Mouse (Mus musculus): ENCODE measurements around the gene Pdrg1. TPM values are rescaled to one million over a fixed set of nuclear protein-coding genes. Genes with fewer than 3 reads are reported as not detected.

Pdrg1 gene
- polyA plus RNA-seq (2014; fragmentation: Illumina TruSeq; extraction: RNeasy Lipid Tissue Mini Kit (QIAGEN cat#74804); ENCODE audit: low read depth, low replicate concordance) = 26.6 TPM

GRCm38 (mm10) chr2:153014758-153015593 lies at the start of gene Pdrg1:
Gene Pdrg1 (minus strand): TSS chr2:153015427.

GRCm38 (mm10) chr2:153031126-153032082 lies 16.2 kb upstream of the Pdrg1 start, which contains the start of gene Xkr7:
Gene Xkr7 (plus strand): TSS chr2:153031852.

GRCm38 (mm10) chr2:152962091-152962793 lies 53.0 kb downstream of the Pdrg1 start, which contains the start of gene Ttll9:
Gene Ttll9 (plus strand): TSS chr2:152962485.

Other genes starting within 250 kb of the Pdrg1 start
- 12.8 TPM for gene Bcl2l1, start 183.7 kb downstream of the Pdrg1 start, polyA plus RNA-seq (2014; fragmentation: Illumina TruSeq; extraction: RNeasy Lipid Tissue Mini Kit (QIAGEN cat#74804); ENCODE audit: low read depth, low replicate concordance)
- 0.37 TPM for gene Tpx2, start 167.5 kb downstream of the Pdrg1 start, polyA plus RNA-seq (2014; fragmentation: Illumina TruSeq; extraction: RNeasy Lipid Tissue Mini Kit (QIAGEN cat#74804); ENCODE audit: low read depth, low replicate concordance)
- not detected for gene Mylk2, start 104.1 kb downstream of the Pdrg1 start, polyA plus RNA-seq (2014; fragmentation: Illumina TruSeq; extraction: RNeasy Lipid Tissue Mini Kit (QIAGEN cat#74804); ENCODE audit: low read depth, low replicate concordance)
- gene Foxs1, start 82.2 kb downstream of the Pdrg1 start, polyA plus RNA-seq (2014; fragmentation: Illumina TruSeq; extraction: RNeasy Lipid Tissue Mini Kit (QIAGEN cat#74804); ENCODE audit: low read depth, low replicate concordance) = not detected
- not detected for gene Dusp15, start 63.7 kb downstream of the Pdrg1 start, polyA plus RNA-seq (2014; fragmentation: Illumina TruSeq; extraction: RNeasy Lipid Tissue Mini Kit (QIAGEN cat#74804); ENCODE audit: low read depth, low replicate concordance)
- not detected for gene Ttll9, start 52.9 kb downstream of the Pdrg1 start, polyA plus RNA-seq (2014; fragmentation: Illumina TruSeq; extraction: RNeasy Lipid Tissue Mini Kit (QIAGEN cat#74804); ENCODE audit: low read depth, low replicate concordance)
- not detected for gene Xkr7, start 16.4 kb upstream of the Pdrg1 start, polyA plus RNA-seq (2014; fragmentation: Illumina TruSeq; extraction: RNeasy Lipid Tissue Mini Kit (QIAGEN cat#74804); ENCODE audit: low read depth, low replicate concordance)
- 1.2 TPM for gene Ccm2l, start 50.5 kb upstream of the Pdrg1 start, polyA plus RNA-seq (2014; fragmentation: Illumina TruSeq; extraction: RNeasy Lipid Tissue Mini Kit (QIAGEN cat#74804); ENCODE audit: low read depth, low replicate concordance)
- 0.72 TPM for gene Hck, start 93.0 kb upstream of the Pdrg1 start, polyA plus RNA-seq (2014; fragmentation: Illumina TruSeq; extraction: RNeasy Lipid Tissue Mini Kit (QIAGEN cat#74804); ENCODE audit: low read depth, low replicate concordance)
- gene Tm9sf4, start 145.9 kb upstream of the Pdrg1 start, polyA plus RNA-seq (2014; fragmentation: Illumina TruSeq; extraction: RNeasy Lipid Tissue Mini Kit (QIAGEN cat#74804); ENCODE audit: low read depth, low replicate concordance) = 18.9 TPM
- 0.19 TPM for gene Tspyl3, start 210.0 kb upstream of the Pdrg1 start, polyA plus RNA-seq (2014; fragmentation: Illumina TruSeq; extraction: RNeasy Lipid Tissue Mini Kit (QIAGEN cat#74804); ENCODE audit: low read depth, low replicate concordance)
- gene Plagl2, start 226.0 kb upstream of the Pdrg1 start, polyA plus RNA-seq (2014; fragmentation: Illumina TruSeq; extraction: RNeasy Lipid Tissue Mini Kit (QIAGEN cat#74804); ENCODE audit: low read depth, low replicate concordance) = 2.0 TPM
- 4.2 TPM for gene Pofut1, start 226.1 kb upstream of the Pdrg1 start, polyA plus RNA-seq (2014; fragmentation: Illumina TruSeq; extraction: RNeasy Lipid Tissue Mini Kit (QIAGEN cat#74804); ENCODE audit: low read depth, low replicate concordance)

Measured in liver, adult 10 weeks (tissue).